Mouse (Mus musculus) heart, embryonic 15.5 days (tissue): ENCODE measurements around the gene Ntn3. TPM values are rescaled to one million over a fixed set of nuclear protein-coding genes. Genes with fewer than 3 reads are reported as not detected.

ENCODE experiments used
- ATAC-seq: fragments of 200-750 bp; cut with Nextera tagmentation; replicated peaks from 2 replicates; pipeline ENCODE4 v1.8.0; 2017; ENCODE audit warnings: low read depth, moderate TSS enrichment; ENCODE audit not compliant: insufficient number of reproducible peaks, insufficient read depth, low FRiP score
- H3K27ac ChIP-seq: fragments of 300-500 bp; sonication (generic); 2 replicates; pipeline ENCODE4 v1.5.1; 2015; ENCODE audit warnings: mild to moderate bottlenecking, inconsistent platforms
- H3K27me3 ChIP-seq: fragments of 300-500 bp; sonication (generic); 2 replicates; pipeline ENCODE4 v1.6.1; 2015; ENCODE audit warnings: inconsistent platforms
- H3K36me3 ChIP-seq: fragments of 300-500 bp; sonication (generic); 2 replicates; pipeline ENCODE4 v1.6.1; 2015; ENCODE audit warnings: mild to moderate bottlenecking, inconsistent platforms
- H3K4me1 ChIP-seq: fragments of 300-500 bp; sonication (generic); replicated peaks from 2 replicates; pipeline ENCODE4 v1.6.1; 2015; ENCODE audit warnings: inconsistent platforms
- H3K4me2 ChIP-seq: fragments of 300-500 bp; sonication (generic); 2 replicates; pipeline ENCODE4 v1.6.1; 2015; ENCODE audit warnings: inconsistent platforms, mild to moderate bottlenecking, moderate library complexity
- H3K4me3 ChIP-seq: fragments of 300-500 bp; sonication (generic); 2 replicates; pipeline ENCODE4 v1.5.1; 2015; ENCODE audit warnings: mild to moderate bottlenecking, inconsistent platforms
- H3K9ac ChIP-seq: fragments of 300-500 bp; sonication (generic); 2 replicates; pipeline ENCODE4 v1.6.1; 2015; ENCODE audit warnings: mild to moderate bottlenecking, inconsistent platforms
- H3K9me3 ChIP-seq: fragments of 300-500 bp; sonication (generic); replicated peaks from 2 replicates; pipeline ENCODE4 v1.6.1; 2016; ENCODE audit warnings: inconsistent platforms
- WGBS: fragments of 180-500 bp; shearing (Covaris S2); methylation state at CpG from one replicate; pipeline ENCODE4 v1.1.7; 2015; ENCODE audit warnings: mixed read lengths; 5-methylcytosine and 5-hydroxymethylcytosine counted together
- microRNA-seq: library from miRNA; unstranded; fragments of <30 nt; microRNA quantifications from one replicate; pipeline ENCODE4, GENCODE M21; 2016
- polyA plus RNA-seq: library from polyadenylated mRNA; unstranded; fragments of >200 nt; fragmentation: Nextera tagmentation; extraction: Ambion mirVana; gene quantifications from 2 replicates; pipeline ENCODE4 v1.2.1, GENCODE M21; 2015

Gene Ntn3
- polyA plus RNA-seq, 1 experiment from 2014 or later: 1.9 TPM

DNA sequence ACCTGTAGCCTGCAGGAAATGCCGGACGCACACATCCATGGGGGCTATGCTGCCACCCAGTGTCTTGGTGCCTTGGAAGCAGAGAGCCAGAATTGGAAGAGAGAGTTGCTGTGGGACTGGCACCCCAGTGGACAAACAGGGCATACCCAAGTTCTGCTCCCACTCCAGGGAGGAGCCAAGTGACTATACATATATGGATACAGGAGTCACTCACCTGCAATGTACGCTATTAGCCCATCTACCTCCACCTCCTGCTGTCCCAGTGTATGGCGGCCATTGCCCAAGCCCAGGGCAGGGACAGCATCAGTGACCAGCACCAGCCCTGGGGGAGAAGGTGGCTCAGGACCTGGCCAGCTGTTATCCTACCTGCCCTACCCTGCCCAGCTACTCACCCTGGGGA is 51.8 kb downstream of the Ntn3 start:
- peaks cover 7% of the 10 kb centered on the region for H3K4me1 ChIP-seq
- H3K4me3 ChIP-seq: no peak overlapping the region
- H3K27ac ChIP-seq: no peak overlapping the region
- H3K9me3 ChIP-seq: no peaks in the 10 kb centered on the region
- ATAC-seq: no peak
- H3K9ac ChIP-seq: no peak overlapping the region
- H3K4me2 ChIP-seq: no peak overlapping the region
- no peaks in the 10 kb centered on the region for H3K27me3 ChIP-seq
- whole genome bisulfite sequencing: 88% methylated on average over 4 of the region's 4 CpGs
- H3K36me3 ChIP-seq: peaks cover 3% of the 10 kb centered on the region; the same call in 1 of the 2 replicates

DNA sequence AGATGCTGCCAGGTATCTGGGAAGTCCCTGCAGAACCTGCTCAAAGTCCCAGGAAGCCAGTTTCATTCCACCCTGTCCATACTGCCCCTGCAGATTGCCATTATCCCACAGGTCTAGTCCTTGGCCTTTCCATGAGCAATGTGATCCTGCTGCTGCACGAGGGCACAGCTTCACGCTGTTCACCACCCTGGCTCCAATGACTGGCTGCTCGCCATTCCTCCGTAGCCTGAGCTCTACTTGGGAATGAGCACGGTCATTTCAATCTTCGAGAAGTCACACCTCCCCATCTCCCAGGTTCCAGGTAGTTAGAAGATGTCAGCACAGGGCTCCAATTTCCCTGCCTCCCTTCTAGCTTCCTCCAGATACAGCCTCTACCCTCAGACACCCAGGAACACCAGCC is 52.2 kb downstream of the Ntn3 start:
- no peak overlapping the region for H3K27ac ChIP-seq
- H3K27me3 ChIP-seq: no peaks in the 10 kb centered on the region
- H3K4me2 ChIP-seq: no peak overlapping the region
- H3K4me1 ChIP-seq: peaks cover 9% of the 10 kb centered on the region
- peaks cover 3% of the 10 kb centered on the region; the same call in 1 of the 2 replicates for H3K36me3 ChIP-seq
- ATAC-seq: no peak
- no peaks in the 10 kb centered on the region for H3K9me3 ChIP-seq
- WGBS: 93% methylated on average over 6 of the region's 6 CpGs
- H3K4me3 ChIP-seq: no peak overlapping the region
- H3K9ac ChIP-seq: no peak overlapping the region

DNA sequence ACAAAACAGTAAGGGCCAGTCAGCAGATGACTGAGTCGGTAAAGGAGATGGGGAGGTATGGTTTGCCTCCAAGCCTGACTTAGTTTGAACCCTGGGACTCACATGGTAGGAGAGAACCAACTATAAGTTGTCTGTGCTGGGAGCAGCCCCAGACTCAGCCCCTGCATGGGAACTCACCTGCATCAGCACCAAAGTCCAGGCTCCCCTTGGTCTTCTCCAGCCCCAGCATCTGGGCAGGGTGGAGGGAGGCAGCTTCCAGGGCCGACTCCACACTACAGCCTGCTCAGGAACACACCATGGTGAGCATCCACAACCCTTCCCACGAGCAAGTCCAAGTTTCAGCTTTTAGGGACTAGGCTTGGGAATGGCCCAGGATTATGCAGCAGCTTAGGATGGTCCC is 52.9 kb downstream of the Ntn3 start:
- no peak overlapping the region for H3K4me3 ChIP-seq
- H3K9ac ChIP-seq: no peak overlapping the region
- no peaks in the 10 kb centered on the region for H3K27me3 ChIP-seq
- no peak overlapping the region for H3K27ac ChIP-seq
- H3K9me3 ChIP-seq: no peaks in the 10 kb centered on the region
- ATAC-seq: no peak
- peaks cover 3% of the 10 kb centered on the region; the same call in 1 of the 2 replicates for H3K36me3 ChIP-seq
- H3K4me2 ChIP-seq: no peak overlapping the region
- peaks cover 10% of the 10 kb centered on the region for H3K4me1 ChIP-seq
- WGBS: 82% methylated on average over 3 of the region's 3 CpGs

DNA sequence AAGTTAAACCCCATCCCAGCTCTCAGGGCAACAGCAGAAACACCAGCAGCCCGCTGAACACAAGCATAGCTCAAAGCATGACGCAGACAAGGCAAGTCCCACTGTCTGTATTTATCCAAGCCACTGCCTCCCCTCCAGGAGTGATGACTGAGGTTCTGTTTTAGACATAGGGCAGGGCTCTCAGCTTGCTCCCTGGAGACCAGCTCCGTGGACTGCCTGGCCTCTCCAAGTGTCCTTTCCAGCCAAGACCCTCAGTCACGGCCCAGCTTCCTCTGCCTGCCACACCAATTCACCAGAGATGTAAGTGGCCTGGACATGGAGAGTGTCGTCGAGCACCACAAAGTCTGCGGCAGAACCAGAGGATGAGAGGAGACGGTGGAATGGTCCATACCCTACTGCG is 53.6 kb downstream of the Ntn3 start:
- Histone ChIP-seq H3K4me1 (peaks cover 10% of the 10 kb centered on the region), H3K4me2 (no peak overlapping the region), H3K36me3 (peaks cover 3% of the 10 kb centered on the region; the same call in 1 of the 2 replicates), H3K4me3 (no peak overlapping the region), H3K9me3 (no peaks in the 10 kb centered on the region), H3K27me3 (no peaks in the 10 kb centered on the region), H3K9ac (no peak overlapping the region), H3K27ac (no peak overlapping the region)
- WGBS: 88% methylated on average over 9 of the region's 9 CpGs
- no peak for ATAC-seq

DNA sequence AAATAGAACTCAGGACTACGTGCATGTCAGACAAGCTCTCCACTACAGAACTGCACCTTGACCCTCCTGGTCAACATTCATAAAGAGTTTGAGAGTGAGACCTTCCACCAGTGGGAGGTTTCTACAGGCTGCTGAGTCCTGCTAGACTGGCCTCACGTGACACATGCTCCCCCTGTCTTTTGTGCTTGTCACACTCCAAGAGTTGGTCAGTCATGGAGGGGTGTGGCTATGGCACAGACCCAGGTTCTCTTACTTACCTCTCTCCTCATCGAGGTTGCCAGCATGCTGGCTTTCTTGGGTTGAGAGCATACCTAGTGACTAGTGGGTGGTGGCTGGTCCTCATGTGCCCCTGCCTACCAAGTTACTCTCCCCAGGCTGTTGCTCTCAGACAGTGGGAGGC is 54.9 kb downstream of the Ntn3 start:
- Histone ChIP-seq H3K27ac (no peak overlapping the region), H3K36me3 (peaks cover 3% of the 10 kb centered on the region; the same call in 1 of the 2 replicates), H3K27me3 (no peaks in the 10 kb centered on the region), H3K9me3 (no peaks in the 10 kb centered on the region), H3K4me1 (peaks cover 10% of the 10 kb centered on the region), H3K4me3 (no peak overlapping the region), H3K9ac (no peak overlapping the region), H3K4me2 (no peak overlapping the region)
- WGBS: 60% methylated on average over 3 of the region's 3 CpGs
- ATAC-seq: no peak

Small RNA genes within 50 kb of the gene (microRNA-seq; reads per million reads assigned to microRNA genes)
- gene Mir5134 (1.7 reads per million), gene Mir6965 (0.63 reads per million)

Other genes starting within 250 kb of the Ntn3 start
- 0.34 TPM in 1 of 2 replicates, not detected in the other for gene Prss30, start 229.0 kb downstream of the Ntn3 start, polyA plus RNA-seq
- gene Prss22, start 211.4 kb downstream of the Ntn3 start, polyA plus RNA-seq: 0.13 TPM in 1 of 2 replicates, not detected in the other
- gene Prss27, start 171.4 kb downstream of the Ntn3 start, polyA plus RNA-seq: not detected in 2 replicates
- 31.3 and 37.6 TPM in 2 replicates for gene Kctd5, start 136.0 kb downstream of the Ntn3 start, polyA plus RNA-seq
- gene Pdpk1, start 58.6 kb downstream of the Ntn3 start, polyA plus RNA-seq: 37.7 and 39.5 TPM in 2 replicates
- gene Amdhd2, start 45.8 kb downstream of the Ntn3 start, polyA plus RNA-seq: 20.6 and 28.8 TPM in 2 replicates
- gene Atp6v0c, start 39.8 kb downstream of the Ntn3 start, polyA plus RNA-seq: 447 and 510 TPM in 2 replicates
- gene Tbc1d24, start 4.0 kb downstream of the Ntn3 start, polyA plus RNA-seq: 3.6 and 3.8 TPM in 2 replicates
- 4.3 and 7.3 TPM in 2 replicates for gene Tedc2, start 11.3 kb upstream of the Ntn3 start, polyA plus RNA-seq
- gene Ccnf, start 42.0 kb upstream of the Ntn3 start, polyA plus RNA-seq: 29.2 and 36.1 TPM in 2 replicates
- 0.10 TPM in 1 of 2 replicates, not detected in the other for gene Abca17, start 141.5 kb upstream of the Ntn3 start, polyA plus RNA-seq
- gene Abca3, start 142.4 kb upstream of the Ntn3 start, polyA plus RNA-seq: 6.0 and 7.8 TPM in 2 replicates
- 186 and 210 TPM in 2 replicates for gene Rnps1, start 205.0 kb upstream of the Ntn3 start, polyA plus RNA-seq
- 245 and 301 TPM in 2 replicates for gene Eci1, start 217.1 kb upstream of the Ntn3 start, polyA plus RNA-seq
- 1.1 and 1.2 TPM in 2 replicates for gene Dnase1l2, start 233.6 kb upstream of the Ntn3 start, polyA plus RNA-seq